Mouse (Mus musculus) forebrain, embryonic 15.5 days (tissue): ENCODE results near the gene Hsd17b1. TPM values are rescaled to one million over a fixed set of nuclear protein-coding genes. Genes with fewer than 3 reads are reported as not detected.

Experiments
- ATAC-seq: fragments of 200-750 bp; cut with Nextera tagmentation; replicated peaks from 2 replicates; pipeline ENCODE4 v1.8.0; 2017; ENCODE audit warnings: mild to moderate bottlenecking, moderate TSS enrichment, moderate library complexity
- H3K27ac ChIP-seq: fragments of 300-500 bp; sonication (generic); replicated peaks from 2 replicates; pipeline ENCODE4 v1.5.1; 2015; ENCODE audit warnings: mild to moderate bottlenecking, inconsistent platforms
- H3K27me3 ChIP-seq: fragments of 300-500 bp; sonication (generic); 2 replicates; pipeline ENCODE4 v1.6.1; 2015; ENCODE audit warnings: inconsistent platforms
- H3K36me3 ChIP-seq: fragments of 300-500 bp; sonication (generic); 2 replicates; pipeline ENCODE4 v1.6.1; 2015; ENCODE audit warnings: mild to moderate bottlenecking, inconsistent platforms
- H3K4me1 ChIP-seq: fragments of 300-500 bp; sonication (generic); 2 replicates; pipeline ENCODE4 v1.6.1; 2015; ENCODE audit warnings: inconsistent platforms
- H3K4me2 ChIP-seq: fragments of 300-500 bp; sonication (generic); replicated peaks from 2 replicates; pipeline ENCODE4 v1.6.1; 2015; ENCODE audit warnings: mild to moderate bottlenecking, inconsistent platforms
- H3K4me3 ChIP-seq: fragments of 300-500 bp; sonication (generic); 2 replicates; pipeline ENCODE4 v1.5.1; 2015; ENCODE audit warnings: mild to moderate bottlenecking, inconsistent platforms
- H3K9ac ChIP-seq: fragments of 300-500 bp; sonication (generic); replicated peaks from 2 replicates; pipeline ENCODE4 v1.6.1; 2015; ENCODE audit warnings: mild to moderate bottlenecking, inconsistent platforms
- H3K9me3 ChIP-seq: fragments of 300-500 bp; sonication (generic); 2 replicates; pipeline ENCODE4 v1.6.1; 2016; ENCODE audit warnings: inconsistent platforms
- WGBS: fragments of 180-500 bp; shearing (Covaris S2); methylation state at CpG from one replicate; pipeline ENCODE4 v1.1.7; 2015; ENCODE audit warnings: mixed read lengths; 5-methylcytosine and 5-hydroxymethylcytosine counted together
- polyA plus RNA-seq: library from polyadenylated mRNA; unstranded; fragments of >200 nt; fragmentation: Nextera tagmentation; extraction: Ambion mirVana; gene quantifications from 2 replicates; pipeline ENCODE4 v1.2.1, GENCODE M21; 2015

The Hsd17b1 gene
- polyA plus RNA-seq, 1 experiment from 2014 or later = 0.17 TPM

DNA sequence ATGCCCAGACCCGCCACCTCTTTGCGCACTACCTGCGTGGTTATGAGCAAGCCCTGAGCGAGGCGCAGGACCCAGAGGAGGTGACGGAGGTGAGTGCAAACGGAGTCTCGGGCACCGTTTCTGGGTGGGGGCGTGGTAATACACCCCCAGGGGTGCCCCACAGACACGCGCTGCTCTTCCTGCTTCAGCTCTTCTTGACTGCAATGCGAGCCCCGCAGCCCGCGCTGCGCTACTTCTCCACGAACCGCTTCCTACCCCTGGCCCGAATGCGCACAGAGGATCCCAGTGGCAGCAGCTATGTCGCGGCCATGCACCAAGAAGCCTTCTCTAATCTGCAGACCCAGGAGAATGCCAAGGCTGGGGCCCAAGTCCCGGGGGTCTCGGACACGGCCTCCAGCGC is 1.5 kb downstream of the Hsd17b1 start:
- Histone ChIP-seq H3K4me2 (no peak overlapping the region), H3K9ac (no peak overlapping the region)

DNA sequence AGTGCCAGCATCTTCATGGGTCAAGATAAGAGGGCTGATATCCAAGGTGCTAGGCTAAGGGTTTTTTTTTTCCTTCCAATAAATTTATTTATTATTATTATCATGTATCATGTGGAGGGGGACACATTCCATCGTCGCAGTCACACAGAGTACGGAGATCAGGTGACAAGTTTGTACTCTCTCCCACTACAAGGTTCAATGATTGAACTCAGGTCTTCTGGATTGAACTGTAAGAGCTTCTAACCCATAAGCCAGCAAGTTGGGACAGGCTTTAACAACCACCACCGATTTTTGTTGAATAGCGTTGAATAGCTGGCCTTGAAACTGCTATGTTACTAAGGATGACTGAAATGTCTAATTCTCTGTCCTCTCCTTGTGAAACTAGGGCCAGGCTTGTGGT is 2.2 kb downstream of the Hsd17b1 start:
- no peak overlapping the region for H3K27ac ChIP-seq
- ATAC-seq = no peak
- H3K9ac ChIP-seq = no peak overlapping the region
- no peaks in the 10 kb centered on the region for H3K9me3 ChIP-seq
- H3K4me2 ChIP-seq = no peak overlapping the region
- no peak overlapping the region for H3K4me3 ChIP-seq
- 58% methylated on average over 5 of the region's 5 CpGs for WGBS
- peaks cover 25% of the 10 kb centered on the region for H3K4me1 ChIP-seq
- H3K27me3 ChIP-seq = peaks cover 41% of the 10 kb centered on the region
- H3K36me3 ChIP-seq = no peaks in the 10 kb centered on the region

More for the DNA sequence above, 1.5 kb downstream of the Hsd17b1 start:
- Histone ChIP-seq H3K4me3 (0 out of 2 replicates have a peak overlapping the region, but pooled peaks have one; percentile 3), H3K36me3 (no peaks in the 10 kb centered on the region), H3K4me1 (peaks cover 25% of the 10 kb centered on the region), H3K9me3 (no peaks in the 10 kb centered on the region), H3K27ac (no peak overlapping the region), H3K27me3 (peaks cover 41% of the 10 kb centered on the region)
- WGBS = 2% methylated on average over 27 of the region's 27 CpGs
- ATAC-seq = no peak

DNA sequence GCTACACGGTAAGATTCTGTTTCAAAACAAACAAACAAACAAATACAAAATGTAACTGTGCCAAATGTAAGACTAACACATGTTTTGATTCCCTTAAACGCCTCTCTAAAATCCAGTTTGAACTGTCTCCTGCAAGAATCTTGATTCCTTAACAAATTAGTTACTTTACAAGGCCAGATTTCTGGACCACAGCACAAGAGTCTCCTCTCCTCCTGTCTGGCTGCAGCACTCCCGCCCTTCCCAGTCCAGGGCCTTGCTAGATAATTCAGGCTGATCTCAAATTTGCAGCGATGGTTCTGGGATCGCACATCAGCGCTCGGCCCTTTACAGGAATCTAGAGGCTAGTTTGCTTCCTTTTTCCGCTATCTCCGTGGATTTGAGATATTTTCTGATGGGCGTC is 3.4 kb downstream of the Hsd17b1 start:
- peak overlapping the region; percentile 95 for H3K27ac ChIP-seq
- no peaks in the 10 kb centered on the region for H3K9me3 ChIP-seq
- peaks cover 34% of the 10 kb centered on the region for H3K4me1 ChIP-seq
- H3K9ac ChIP-seq = peak overlapping the region; percentile 92
- 6% methylated on average over 10 of the region's 10 CpGs for WGBS
- H3K27me3 ChIP-seq = peaks cover 41% of the 10 kb centered on the region
- ATAC-seq = no peak
- peak overlapping the region; percentile 99 for H3K4me2 ChIP-seq
- peak overlapping the region; percentile 88 for H3K4me3 ChIP-seq
- no peaks in the 10 kb centered on the region for H3K36me3 ChIP-seq

- Histone ChIP-seq H3K4me3 (peak within 1 kb of the TSS; percentile 88), H3K27me3 (peaks cover 39% of the 10 kb centered on the region), H3K4me1 (peaks cover 37% of the 10 kb centered on the region), H3K4me2 (peak within 1 kb of the TSS; percentile 99), H3K9me3 (no peaks in the 10 kb centered on the region), H3K9ac (peak within 1 kb of the TSS; percentile 92), H3K36me3 (no peaks in the 10 kb centered on the region), H3K27ac (peak within 1 kb of the TSS; percentile 95)
- ATAC-seq = peak; percentile 91
- WGBS = under 1% methylated on average over 51 of the region's 51 CpGs
Observed at GRCm38 (mm10) chr11:101082208-101083082, 4.2 kb downstream of the Hsd17b1 start, which contains the start of gene Coasy. Coasy (plus strand) TSS chr11:101082565.

DNA sequence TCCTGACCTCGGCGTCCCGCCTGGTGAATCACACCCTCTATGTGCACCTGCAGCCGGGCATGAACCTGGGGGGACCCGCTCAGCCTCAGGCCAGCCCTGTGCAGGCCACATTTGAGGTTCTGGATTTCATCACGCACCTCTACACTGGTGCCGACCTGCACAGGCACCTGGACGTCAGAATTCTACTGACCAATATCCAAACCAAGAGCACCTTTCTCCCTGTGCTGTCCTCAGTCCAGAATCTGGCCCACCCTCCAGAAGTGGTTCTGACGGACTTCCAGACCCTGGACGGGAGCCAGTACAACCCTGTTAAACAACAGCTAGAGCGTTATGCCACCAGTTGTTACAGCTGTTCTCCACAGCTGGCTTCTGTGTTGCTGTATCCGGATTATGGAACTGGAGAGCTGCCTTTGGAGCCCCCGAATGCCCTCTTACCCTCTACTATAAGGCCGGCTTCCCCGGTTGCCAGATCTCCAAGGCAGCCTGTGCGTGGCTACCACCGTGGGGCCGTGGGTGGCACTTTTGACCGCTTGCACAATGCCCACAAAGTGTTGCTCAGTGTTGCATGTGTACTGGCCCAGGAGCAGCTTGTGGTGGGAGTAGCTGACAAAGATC is 5.0 kb downstream of the Hsd17b1 start:
- peaks cover 44% of the 10 kb centered on the region for H3K4me1 ChIP-seq
- H3K9ac ChIP-seq = peak overlapping the region; percentile 92
- H3K27ac ChIP-seq = peak overlapping the region; percentile 95
- H3K27me3 ChIP-seq = peaks cover 32% of the 10 kb centered on the region
- H3K9me3 ChIP-seq = no peaks in the 10 kb centered on the region
- H3K36me3 ChIP-seq = no peaks in the 10 kb centered on the region
- WGBS = 31% methylated on average over 19 of the region's 19 CpGs
- ATAC-seq = peak; percentile 12
- peak overlapping the region; percentile 88 for H3K4me3 ChIP-seq
- peak overlapping the region; percentile 99 for H3K4me2 ChIP-seq

DNA sequence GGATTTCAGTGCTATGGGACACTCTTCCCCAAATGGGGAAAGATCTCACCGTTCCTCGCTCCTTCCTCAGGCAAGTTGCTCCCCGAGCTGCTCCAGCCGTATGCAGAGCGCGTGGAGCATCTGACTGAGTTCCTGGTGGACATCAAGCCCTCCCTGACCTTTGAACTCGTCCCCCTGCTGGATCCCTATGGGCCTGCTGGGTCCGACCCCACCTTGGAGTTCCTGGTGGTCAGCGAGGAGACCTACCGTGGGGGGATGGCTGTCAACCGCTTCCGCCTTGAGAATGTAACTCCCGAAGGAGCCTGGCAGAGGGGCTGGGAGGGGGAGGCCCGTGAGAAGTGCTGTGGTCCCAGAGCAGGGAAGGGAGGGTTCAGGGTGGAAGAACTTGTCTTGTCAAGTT is 6.0 kb downstream of the Hsd17b1 start:
- H3K4me2 ChIP-seq = no peak overlapping the region
- peaks cover 8% of the 10 kb centered on the region for H3K36me3 ChIP-seq
- no peak overlapping the region for H3K27ac ChIP-seq
- ATAC-seq = no peak
- H3K4me1 ChIP-seq = peaks cover 50% of the 10 kb centered on the region
- H3K9ac ChIP-seq = no peak overlapping the region
- H3K4me3 ChIP-seq = no peak overlapping the region
- 89% methylated on average over 14 of the region's 14 CpGs for WGBS
- no peaks in the 10 kb centered on the region for H3K9me3 ChIP-seq
- H3K27me3 ChIP-seq = peaks cover 21% of the 10 kb centered on the region

GRCm38 (mm10) chr11:101084811-101085210 is 6.6 kb downstream of the Hsd17b1 start:
- H3K4me1 ChIP-seq = peaks cover 47% of the 10 kb centered on the region
- 94% methylated on average over 12 of the region's 12 CpGs for WGBS

GRCm38 (mm10) chr11:101085617-101086322 is 7.6 kb downstream of the Hsd17b1 start:
- peaks cover 23% of the 10 kb centered on the region for H3K36me3 ChIP-seq
- 0 out of 2 replicates have a peak overlapping the region, but pooled peaks have one; percentile 86 for H3K27ac ChIP-seq
- peaks cover 47% of the 10 kb centered on the region for H3K4me1 ChIP-seq
- H3K4me2 ChIP-seq = no peak overlapping the region
- H3K9ac ChIP-seq = no peak overlapping the region
- ATAC-seq = no peak
- H3K27me3 ChIP-seq = peaks cover 6% of the 10 kb centered on the region
- WGBS = 94% methylated on average over 18 of the region's 18 CpGs
- H3K9me3 ChIP-seq = no peaks in the 10 kb centered on the region
- no peak overlapping the region for H3K4me3 ChIP-seq

More at GRCm38 (mm10) chr11:101084811-101085210, 6.6 kb downstream of the Hsd17b1 start:
- Histone ChIP-seq H3K27me3 (peaks cover 16% of the 10 kb centered on the region), H3K9me3 (no peaks in the 10 kb centered on the region), H3K27ac (no peak overlapping the region), H3K4me3 (no peak overlapping the region), H3K36me3 (peaks cover 13% of the 10 kb centered on the region), H3K9ac (no peak overlapping the region), H3K4me2 (no peak overlapping the region)
- no peak for ATAC-seq

DNA sequence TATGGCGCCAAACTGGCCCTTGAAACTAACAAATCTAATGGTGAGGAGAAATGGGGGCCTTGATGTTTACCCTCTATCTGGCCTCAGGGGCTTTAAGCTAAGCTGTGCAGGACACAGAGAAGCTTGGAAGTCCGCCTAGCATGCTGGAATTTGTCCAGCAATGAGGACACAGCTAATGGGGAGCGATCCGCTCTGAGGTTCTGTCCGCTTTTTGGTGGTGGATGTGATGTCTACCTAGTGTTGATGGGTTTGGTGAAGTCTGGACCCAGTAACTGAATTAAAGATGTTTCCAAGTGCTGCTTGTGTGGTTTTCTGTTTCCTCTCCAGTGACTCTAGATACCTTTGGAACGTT is 8.1 kb downstream of the Hsd17b1 start:
- peaks cover 28% of the 10 kb centered on the region for H3K36me3 ChIP-seq
- peak overlapping the region; percentile 73; the same call in 1 of the 2 replicates for H3K4me3 ChIP-seq
- no peaks in the 10 kb centered on the region for H3K9me3 ChIP-seq
- H3K9ac ChIP-seq = 0 out of 2 replicates have a peak overlapping the region, but pooled peaks have one; percentile 14
- 77% methylated on average over 6 of the region's 6 CpGs for WGBS
- peak overlapping the region; percentile 89 for H3K4me2 ChIP-seq
- H3K27me3 ChIP-seq = peaks cover under 1% of the 10 kb centered on the region; the same call in 1 of the 2 replicates
- ATAC-seq = no peak
- peak overlapping the region; percentile 86 for H3K27ac ChIP-seq
- H3K4me1 ChIP-seq = peaks cover 45% of the 10 kb centered on the region

- peak within 1 kb of the TSS; percentile 76 for H3K9ac ChIP-seq
- H3K4me1 ChIP-seq = peaks cover 38% of the 10 kb centered on the region
- peak within 1 kb of the TSS; percentile 86 for H3K27ac ChIP-seq
- H3K36me3 ChIP-seq = peaks cover 35% of the 10 kb centered on the region
- H3K4me2 ChIP-seq = peak within 1 kb of the TSS; percentile 89
- peak; percentile 82 for ATAC-seq
- H3K4me3 ChIP-seq = peak within 1 kb of the TSS; percentile 73
- under 1% methylated on average over 52 of the region's 52 CpGs for WGBS
- H3K9me3 ChIP-seq = no peaks in the 10 kb centered on the region
- no peaks in the 10 kb centered on the region for H3K27me3 ChIP-seq
Observed at GRCm38 (mm10) chr11:101086756-101087681, 8.8 kb downstream of the Hsd17b1 start, which contains the start of gene Mlx. Mlx (plus strand) TSS chr11:101087277.

- peak overlapping the region; percentile 86 for H3K27ac ChIP-seq
- peak overlapping the region; percentile 76 for H3K9ac ChIP-seq
- ATAC-seq = no peak
- H3K27me3 ChIP-seq = no peaks in the 10 kb centered on the region
- peaks cover 42% of the 10 kb centered on the region for H3K36me3 ChIP-seq
- peak overlapping the region; percentile 89 for H3K4me2 ChIP-seq
- peak overlapping the region; percentile 73 for H3K4me3 ChIP-seq
- 13% methylated on average over 8 of the region's 8 CpGs for WGBS
- no peaks in the 10 kb centered on the region for H3K9me3 ChIP-seq
- peaks cover 38% of the 10 kb centered on the region for H3K4me1 ChIP-seq
Observed at GRCm38 (mm10) chr11:101087682-101088055, 9.5 kb downstream of the Hsd17b1 start.
